Mouse (Mus musculus) inflammation-experienced regulatory T-cells (primary cell): ENCODE data around the gene AI597479. TPM values are rescaled to one million over a fixed set of nuclear protein-coding genes. Genes with fewer than 3 reads are reported as not detected.

ENCODE experiments used
- polyA plus RNA-seq, 2 experiments: library from polyadenylated mRNA; unstranded; fragments of 100-300 nt; shearing (Covaris generic); gene quantifications; one replicate each; pipeline ENCODE4 v1.2.1; 2017

Gene AI597479
- 10 to 100 TPM; 16.5 to 19.8 TPM for polyA plus RNA-seq

DNA sequence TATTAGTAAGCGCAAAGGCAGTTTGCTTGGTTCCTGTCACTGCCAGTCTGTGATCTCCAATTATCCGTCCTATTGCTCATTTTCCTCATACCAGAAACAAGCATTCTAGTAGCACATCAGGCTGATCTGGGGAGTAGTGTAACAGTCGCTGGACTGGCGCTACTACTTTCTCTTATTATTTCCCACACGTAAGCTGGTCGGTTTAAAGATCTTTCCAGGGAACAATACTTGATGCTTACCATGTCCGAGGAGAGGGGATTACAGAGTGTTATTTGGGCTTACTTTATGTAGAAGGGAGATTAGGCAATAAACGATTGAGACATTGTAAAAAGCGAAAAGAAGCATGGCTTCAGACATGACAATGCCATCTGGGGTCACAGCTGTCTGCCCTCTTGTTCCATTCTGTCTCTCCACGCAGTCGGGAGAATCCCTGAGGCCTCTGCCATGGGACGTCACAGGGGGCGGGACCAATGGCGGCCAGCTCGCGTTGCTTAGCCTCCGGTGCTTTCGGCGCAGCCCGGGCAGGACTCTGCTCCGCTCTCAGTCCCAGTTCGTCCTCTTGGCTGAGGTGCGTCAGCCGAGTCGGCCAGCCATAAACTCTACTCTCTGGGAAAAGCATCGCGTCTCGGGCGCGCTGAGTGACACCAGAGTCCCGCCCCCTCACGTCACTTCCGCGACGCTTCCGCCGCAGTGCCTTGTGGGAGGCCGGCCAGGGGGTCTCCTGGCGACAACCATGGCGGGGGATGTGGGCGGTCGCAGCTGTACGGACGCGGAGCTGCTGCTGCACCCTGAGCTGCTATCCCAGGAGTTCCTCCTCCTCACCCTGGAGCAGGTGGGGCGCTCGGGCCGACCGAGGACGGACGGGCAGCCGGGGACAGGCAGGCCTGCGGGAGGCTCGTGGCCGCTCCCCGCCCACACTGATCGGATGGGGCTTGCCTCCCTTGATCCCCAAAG, at the start of gene AI597479, which contains the start of gene Tgfbrap1:
TSS of gene AI597479 (plus strand) at position 680 of the 954 bp plus-strand sequence.
TSS of gene Tgfbrap1 (minus strand) at position 607 of the 954 bp plus-strand sequence.

Other genes with a start within 250 kb of the AI597479 start
- 10 to 100 TPM; 46.0 to 53.2 TPM for gene Mrps9, start 247.5 kb upstream of the AI597479 start, polyA plus RNA-seq
- gene Gpr45, start 145.8 kb upstream of the AI597479 start, polyA plus RNA-seq = 1 to 10 TPM; 1.4 to 3.9 TPM
- 10 to 100 TPM; 12.8 to 16.9 TPM for gene Tgfbrap1, start 73 bp upstream of the AI597479 start, polyA plus RNA-seq
- gene Fhl2, start 98.3 kb downstream of the AI597479 start, polyA plus RNA-seq = 1 to 10 TPM; 2.0 to 9.1 TPM